26 mouse cellular contexts compared by ENCODE assay signal in the genomic region with DNA sequence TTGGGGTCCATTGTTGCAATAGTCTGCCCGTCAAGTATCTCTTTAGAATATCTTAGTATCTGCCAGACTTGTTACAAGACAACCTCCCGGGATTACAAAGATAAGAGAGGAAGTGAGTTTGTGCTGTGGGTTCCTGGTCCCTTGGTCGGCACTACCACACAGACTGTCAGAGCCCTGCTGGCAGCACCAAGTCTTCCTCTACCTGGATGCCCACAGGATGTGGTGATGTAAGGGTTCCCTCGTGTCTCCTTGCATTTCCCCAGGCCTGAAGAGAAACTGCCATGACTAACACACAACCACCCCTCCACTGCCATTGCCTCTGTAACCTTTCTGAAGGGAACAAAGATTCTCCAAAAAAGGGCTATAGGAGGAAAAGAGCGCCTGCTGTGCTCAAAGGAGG. TPM values are rescaled to one million over a fixed set of nuclear protein-coding genes. Genes with fewer than 3 reads are reported as not detected.
"Had no signal": no experiment of that assay in that cellular context is flagged by ENCODE, and none has a peak within 500 bp of the region (broad histone marks: within the 10 kb centered on the region; RNA-seq: fewer than 3 reads in every experiment).

No protein-coding gene starts in this region.

- DNase-seq: gastrocnemius, adult 2 months; gastrocnemius, postnatal 10 days; gastrocnemius, postnatal 25 days; heart, adult 11 months; heart, adult 2 months; heart, postnatal 14 days; heart, postnatal 36 days; kidney, adult 18-20 months; kidney, adult 8-10 months; kidney, postnatal 10 days; kidney, postnatal 25 days; kidney, postnatal 4 days; left cerebral cortex, postnatal 4 days; liver, embryonic 13.5 days had no signal

- H3K4me1 ChIP-seq: hindbrain, embryonic 10.5 days; hindbrain, embryonic 12.5 days; limb, embryonic 12.5 days; liver, embryonic 13.5 days had no signal

- H3K9me3 ChIP-seq: heart, embryonic 13.5 days; heart, embryonic 15.5 days; hindbrain, embryonic 10.5 days; hindbrain, embryonic 12.5 days; intestine, embryonic 15.5 days; limb, embryonic 12.5 days; liver, embryonic 13.5 days had no signal

- H3K4me2 ChIP-seq: heart, embryonic 11.5 days; heart, embryonic 13.5 days; heart, embryonic 15.5 days; hindbrain, embryonic 12.5 days; hindbrain, embryonic 14.5 days; intestine, embryonic 15.5 days; limb, embryonic 12.5 days; liver, embryonic 13.5 days had no signal

- H3K36me3 ChIP-seq: heart, embryonic 13.5 days; heart, embryonic 15.5 days; hindbrain, embryonic 10.5 days; hindbrain, embryonic 12.5 days; intestine, embryonic 15.5 days; limb, embryonic 12.5 days; liver, embryonic 13.5 days had no signal

- H3K27ac ChIP-seq: gastrocnemius, adult 2 months; heart, adult 2 months; heart, embryonic 13.5 days; heart, embryonic 15.5 days; hindbrain, embryonic 10.5 days; hindbrain, embryonic 12.5 days; hindbrain, embryonic 14.5 days; intestine, embryonic 15.5 days; layer of hippocampus, adult 2 months; limb, embryonic 12.5 days; liver, embryonic 13.5 days had no signal

- ATAC-seq: hindbrain, embryonic 16.5 days; inflammation-experienced regulatory T-cells, adult 6 months; intestine, embryonic 15.5 days; intestine, postnatal 0 days had no signal

- H3K9ac ChIP-seq: heart, embryonic 13.5 days; heart, embryonic 15.5 days; hindbrain, embryonic 12.5 days; hindbrain, embryonic 14.5 days; intestine, embryonic 15.5 days; limb, embryonic 12.5 days; liver, embryonic 13.5 days had no signal

- H3K4me3 ChIP-seq: gastrocnemius, adult 2 months; heart, adult 2 months; heart, embryonic 13.5 days; heart, embryonic 15.5 days; hindbrain, embryonic 10.5 days; hindbrain, embryonic 12.5 days; intestine, embryonic 15.5 days; layer of hippocampus, adult 2 months; limb, embryonic 12.5 days; liver, embryonic 13.5 days had no signal

- H3K27me3 ChIP-seq: heart, embryonic 15.5 days; hindbrain, embryonic 12.5 days; intestine, embryonic 15.5 days had no signal

RNA-seq across cellular contexts. Expression of gene Fmod, which starts 11.1 kb away (rescaled TPM):
- polyA plus RNA-seq: inflammation-experienced regulatory T-cells, adult 6 months had no signal
